Mouse (Mus musculus): ENCODE measurements around the gene Ston1. TPM values are rescaled to one million over a fixed set of nuclear protein-coding genes. Genes with fewer than 3 reads are reported as not detected.

Ston1 gene
- polyA plus RNA-seq, 1 experiment from 2014 or later = 1.0 TPM

DNA sequence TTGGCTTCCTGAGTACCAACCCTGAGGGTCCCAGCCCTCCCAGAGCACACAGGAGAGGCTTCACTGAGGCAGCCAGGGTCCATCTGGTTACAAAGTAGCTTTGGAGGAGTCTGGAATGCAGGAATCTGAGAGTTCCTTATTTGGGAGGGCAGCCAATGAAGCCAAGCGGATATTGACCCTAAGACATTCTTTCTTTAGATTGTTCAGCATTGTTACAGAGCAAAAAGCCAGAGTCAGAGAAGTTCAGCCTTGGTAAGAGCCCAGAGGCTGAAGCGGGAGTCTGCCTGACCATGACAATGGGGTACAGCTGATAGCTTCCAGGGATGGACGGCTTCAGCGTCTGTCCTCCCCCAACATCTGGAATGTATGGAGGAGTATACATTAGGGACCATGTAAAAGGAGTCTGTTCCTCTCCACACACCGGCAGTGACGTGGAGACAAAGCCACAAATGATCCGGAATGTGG lies 28.9 kb downstream of the Ston1 start:
- 46% methylated on average over 7 of the region's 7 CpGs for WGBS
- H3K4me3 ChIP-seq (ENCODE audit: low read depth, low read length) = no peak overlapping the region
- no peak overlapping the region for H3K27ac ChIP-seq (ENCODE audit: low read length)
- peaks cover 14% of the 10 kb centered on the region; the same call in 1 of the 2 replicates for H3K4me1 ChIP-seq (ENCODE audit: control insufficient read depth, insufficient read depth, low read length)
- ATAC-seq = no peak
- H3K27me3 ChIP-seq (ENCODE audit: control insufficient read depth, insufficient read depth, low read depth, low read length) = no peaks in the 10 kb centered on the region
- H3K9ac ChIP-seq (ENCODE audit: low read depth, low read length) = no peak overlapping the region
- no peaks in the 10 kb centered on the region for H3K36me3 ChIP-seq (ENCODE audit: control insufficient read depth, insufficient read depth, low read length)
- no peak overlapping the region for H3K4me2 ChIP-seq (ENCODE audit: low read length)
- H3K9me3 ChIP-seq (replicated peaks; ENCODE audit: control insufficient read depth, low read length, poor library complexity, severe bottlenecking) = no peaks in the 10 kb centered on the region; the same call in 1 of the 2 replicates

- H3K4me2 ChIP-seq (ENCODE audit: low read length) = no peak overlapping the region
- no peak for ATAC-seq
- no peak overlapping the region for H3K9ac ChIP-seq (ENCODE audit: low read depth, low read length)
- no peak overlapping the region for H3K27ac ChIP-seq (ENCODE audit: low read length)
- no peaks in the 10 kb centered on the region for H3K36me3 ChIP-seq (ENCODE audit: control insufficient read depth, insufficient read depth, low read length)
- H3K9me3 ChIP-seq (replicated peaks; ENCODE audit: control insufficient read depth, low read length, poor library complexity, severe bottlenecking) = no peaks in the 10 kb centered on the region; the same call in 1 of the 2 replicates
- WGBS = 83% methylated on average over 7 of the region's 7 CpGs
- H3K4me3 ChIP-seq (ENCODE audit: low read depth, low read length) = no peak overlapping the region
- peaks cover 14% of the 10 kb centered on the region; the same call in 1 of the 2 replicates for H3K4me1 ChIP-seq (ENCODE audit: control insufficient read depth, insufficient read depth, low read length)
- H3K27me3 ChIP-seq (ENCODE audit: control insufficient read depth, insufficient read depth, low read depth, low read length) = no peaks in the 10 kb centered on the region
Measured at GRCm38 (mm10) chr17:88627150-88627549, 29.7 kb downstream of the Ston1 start.

- peak overlapping the region; percentile 58 for H3K27ac ChIP-seq (ENCODE audit: low read length)
Measured at GRCm38 (mm10) chr17:88628676-88629380, 31.3 kb downstream of the Ston1 start.

GRCm38 (mm10) chr17:88629381-88629759 lies 31.9 kb downstream of the Ston1 start:
- 23% methylated on average over 4 of the region's 4 CpGs for WGBS
- Histone ChIP-seq H3K27ac (ENCODE audit: low read length) (peak overlapping the region; percentile 58), H3K9ac (ENCODE audit: low read depth, low read length) (no peak overlapping the region), H3K36me3 (ENCODE audit: control insufficient read depth, insufficient read depth, low read length) (no peaks in the 10 kb centered on the region), H3K4me3 (ENCODE audit: low read depth, low read length) (no peak overlapping the region), H3K27me3 (ENCODE audit: control insufficient read depth, insufficient read depth, low read depth, low read length) (no peaks in the 10 kb centered on the region), H3K9me3 (replicated peaks; ENCODE audit: control insufficient read depth, low read length, poor library complexity, severe bottlenecking) (no peaks in the 10 kb centered on the region), H3K4me2 (ENCODE audit: low read length) (no peak overlapping the region), H3K4me1 (ENCODE audit: control insufficient read depth, insufficient read depth, low read length) (peaks cover 14% of the 10 kb centered on the region; the same call in 1 of the 2 replicates)
- peak; percentile 56 for ATAC-seq

More at GRCm38 (mm10) chr17:88628676-88629380, 31.3 kb downstream of the Ston1 start:
- Histone ChIP-seq H3K4me2 (ENCODE audit: low read length) (no peak overlapping the region), H3K4me1 (ENCODE audit: control insufficient read depth, insufficient read depth, low read length) (peaks cover 14% of the 10 kb centered on the region; the same call in 1 of the 2 replicates), H3K9ac (ENCODE audit: low read depth, low read length) (no peak overlapping the region), H3K4me3 (ENCODE audit: low read depth, low read length) (no peak overlapping the region), H3K9me3 (replicated peaks; ENCODE audit: control insufficient read depth, low read length, poor library complexity, severe bottlenecking) (no peaks in the 10 kb centered on the region), H3K36me3 (ENCODE audit: control insufficient read depth, insufficient read depth, low read length) (no peaks in the 10 kb centered on the region), H3K27me3 (ENCODE audit: control insufficient read depth, insufficient read depth, low read depth, low read length) (no peaks in the 10 kb centered on the region)
- 54% methylated on average over 10 of the region's 10 CpGs for WGBS
- peak; percentile 37 for ATAC-seq

GRCm38 (mm10) chr17:88629931-88630553 lies 32.6 kb downstream of the Ston1 start:
- 12% methylated on average over 11 of the region's 11 CpGs for WGBS
- peak overlapping the region; percentile 58 for H3K27ac ChIP-seq (ENCODE audit: low read length)
- peaks cover 14% of the 10 kb centered on the region; the same call in 1 of the 2 replicates for H3K4me1 ChIP-seq (ENCODE audit: control insufficient read depth, insufficient read depth, low read length)
- peak; percentile 81 for ATAC-seq
- no peaks in the 10 kb centered on the region for H3K36me3 ChIP-seq (ENCODE audit: control insufficient read depth, insufficient read depth, low read length)
- no peaks in the 10 kb centered on the region for H3K9me3 ChIP-seq (replicated peaks; ENCODE audit: control insufficient read depth, low read length, poor library complexity, severe bottlenecking)
- no peak overlapping the region for H3K4me3 ChIP-seq (ENCODE audit: low read depth, low read length)
- no peaks in the 10 kb centered on the region for H3K27me3 ChIP-seq (ENCODE audit: control insufficient read depth, insufficient read depth, low read depth, low read length)
- H3K4me2 ChIP-seq (ENCODE audit: low read length) = no peak overlapping the region
- H3K9ac ChIP-seq (ENCODE audit: low read depth, low read length) = no peak overlapping the region

GRCm38 (mm10) chr17:88630554-88630948 lies 33.1 kb downstream of the Ston1 start:
- 67% methylated on average over 3 of the region's 3 CpGs for WGBS
- Histone ChIP-seq H3K27me3 (ENCODE audit: control insufficient read depth, insufficient read depth, low read depth, low read length) (no peaks in the 10 kb centered on the region), H3K4me3 (ENCODE audit: low read depth, low read length) (no peak overlapping the region), H3K4me1 (ENCODE audit: control insufficient read depth, insufficient read depth, low read length) (peaks cover 14% of the 10 kb centered on the region; the same call in 1 of the 2 replicates), H3K9me3 (replicated peaks; ENCODE audit: control insufficient read depth, low read length, poor library complexity, severe bottlenecking) (no peaks in the 10 kb centered on the region), H3K9ac (ENCODE audit: low read depth, low read length) (no peak overlapping the region), H3K27ac (ENCODE audit: low read length) (peak overlapping the region; percentile 58), H3K4me2 (ENCODE audit: low read length) (no peak overlapping the region), H3K36me3 (ENCODE audit: control insufficient read depth, insufficient read depth, low read length) (no peaks in the 10 kb centered on the region)
- no peak for ATAC-seq

DNA sequence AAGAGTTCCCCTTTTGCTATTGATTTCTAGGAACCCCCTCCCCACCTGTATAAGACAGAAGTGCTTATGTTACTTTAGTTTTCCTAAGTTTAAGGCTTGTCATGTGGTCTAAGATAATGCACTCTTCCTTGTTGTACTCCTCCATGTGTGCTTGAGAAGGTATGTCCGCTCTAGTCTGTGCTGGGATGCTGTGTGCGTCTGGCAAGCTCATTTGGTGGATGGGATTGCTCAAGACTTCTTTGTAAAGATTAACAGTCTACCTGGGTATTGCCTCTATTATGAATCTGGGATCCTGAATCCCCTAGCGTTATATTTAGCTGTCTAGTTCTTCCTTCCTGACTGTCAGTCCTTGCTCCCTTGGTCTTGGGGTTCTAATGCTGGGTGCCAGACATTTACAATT lies 35.1 kb downstream of the Ston1 start:
- H3K36me3 ChIP-seq (ENCODE audit: control insufficient read depth, insufficient read depth, low read length) = no peaks in the 10 kb centered on the region
- H3K27me3 ChIP-seq (ENCODE audit: control insufficient read depth, insufficient read depth, low read depth, low read length) = no peaks in the 10 kb centered on the region
- H3K9me3 ChIP-seq (replicated peaks; ENCODE audit: control insufficient read depth, low read length, poor library complexity, severe bottlenecking) = no peaks in the 10 kb centered on the region
- peaks cover 14% of the 10 kb centered on the region; the same call in 1 of the 2 replicates for H3K4me1 ChIP-seq (ENCODE audit: control insufficient read depth, insufficient read depth, low read length)
- no peak overlapping the region for H3K27ac ChIP-seq (ENCODE audit: low read length)
- ATAC-seq = no peak
- WGBS = 86% methylated on average over 3 of the region's 3 CpGs
- H3K4me3 ChIP-seq (ENCODE audit: low read depth, low read length) = no peak overlapping the region
- H3K9ac ChIP-seq (ENCODE audit: low read depth, low read length) = no peak overlapping the region
- H3K4me2 ChIP-seq (ENCODE audit: low read length) = no peak overlapping the region

DNA sequence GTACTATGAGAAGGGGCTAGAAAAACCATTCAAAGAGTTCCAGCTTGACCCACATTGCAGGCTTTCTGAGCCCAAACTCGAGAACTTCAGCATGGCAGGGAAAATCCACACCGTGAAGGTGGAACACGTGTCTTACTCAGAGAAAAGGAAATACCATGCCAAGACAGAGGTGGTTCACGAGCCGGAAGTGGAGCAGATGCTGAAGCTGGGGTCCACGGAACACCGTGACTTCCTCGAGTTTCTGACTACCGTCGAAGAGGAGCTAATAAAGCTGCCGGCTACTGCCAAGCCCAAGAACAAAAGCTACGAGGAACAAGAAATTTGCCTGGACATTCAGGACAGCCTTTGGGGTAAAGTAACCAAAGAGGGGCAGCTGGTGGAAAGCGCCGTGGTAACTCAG lies 38.6 kb downstream of the Ston1 start:
- Histone ChIP-seq H3K4me2 (ENCODE audit: low read length) (no peak overlapping the region), H3K4me1 (ENCODE audit: control insufficient read depth, insufficient read depth, low read length) (no peaks in the 10 kb centered on the region), H3K27me3 (ENCODE audit: control insufficient read depth, insufficient read depth, low read depth, low read length) (no peaks in the 10 kb centered on the region), H3K9me3 (replicated peaks; ENCODE audit: control insufficient read depth, low read length, poor library complexity, severe bottlenecking) (no peaks in the 10 kb centered on the region), H3K36me3 (ENCODE audit: control insufficient read depth, insufficient read depth, low read length) (no peaks in the 10 kb centered on the region), H3K27ac (ENCODE audit: low read length) (no peak overlapping the region), H3K9ac (ENCODE audit: low read depth, low read length) (no peak overlapping the region), H3K4me3 (ENCODE audit: low read depth, low read length) (no peak overlapping the region)
- WGBS = 83% methylated on average over 14 of the region's 14 CpGs
- no peak for ATAC-seq

DNA sequence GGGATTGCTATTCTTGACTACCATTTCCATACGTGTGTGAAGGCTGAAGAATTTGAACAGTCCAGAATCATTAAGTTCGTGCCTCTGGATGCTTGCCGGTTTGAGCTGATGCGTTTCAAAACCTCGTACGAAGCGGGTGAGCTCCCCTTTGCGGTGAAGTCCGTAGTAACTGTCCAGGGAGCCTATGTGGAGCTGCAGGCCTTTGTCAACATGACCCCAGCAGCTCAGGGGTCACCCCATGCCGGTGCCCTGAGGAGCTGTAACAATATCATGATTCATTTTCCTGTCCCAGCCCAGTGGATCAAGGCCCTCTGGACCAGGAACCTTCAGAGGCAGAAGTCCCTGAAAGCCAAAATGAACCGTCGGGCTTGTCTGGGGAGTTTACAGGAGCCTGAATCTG lies 39.1 kb downstream of the Ston1 start:
- Histone ChIP-seq H3K27me3 (ENCODE audit: control insufficient read depth, insufficient read depth, low read depth, low read length) (no peaks in the 10 kb centered on the region), H3K36me3 (ENCODE audit: control insufficient read depth, insufficient read depth, low read length) (no peaks in the 10 kb centered on the region), H3K27ac (ENCODE audit: low read length) (no peak overlapping the region), H3K9me3 (replicated peaks; ENCODE audit: control insufficient read depth, low read length, poor library complexity, severe bottlenecking) (no peaks in the 10 kb centered on the region), H3K4me3 (ENCODE audit: low read depth, low read length) (no peak overlapping the region), H3K4me2 (ENCODE audit: low read length) (no peak overlapping the region), H3K9ac (ENCODE audit: low read depth, low read length) (no peak overlapping the region), H3K4me1 (ENCODE audit: control insufficient read depth, insufficient read depth, low read length) (no peaks in the 10 kb centered on the region)
- WGBS = 50% methylated on average over 12 of the region's 12 CpGs
- ATAC-seq = no peak
